Mouse (Mus musculus) bone marrow, adult 2 months (tissue): ENCODE measurements at regions not wholly inside any gene's neighbourhood (a gene's known extent, or its start where the extent isn't known, plus 50 kb on each side); places are given as distances from the start of the nearest gene placed in this dataset.

ENCODE experiments used
- CTCF ChIP-seq: fragments of 200-500 bp; IDR thresholded peaks from 2 replicates; pipeline ENCODE4 v1.5.1; 2011; ENCODE audit warnings: low read length, control low read depth; ENCODE audit not compliant: control insufficient read depth, insufficient read depth
- POLR2A ChIP-seq: fragments of 200-500 bp; IDR thresholded peaks from 2 replicates; pipeline ENCODE4 v1.6.1; 2011; ENCODE audit warnings: low read depth, mild to moderate bottlenecking, control low read depth, low read length, borderline replicate concordance; ENCODE audit not compliant: control insufficient read depth

GRCm38 (mm10) chr7:145111252-145112131 lies 96.4 kb downstream of the 1810010D01Rik start:
- TF ChIP-seq POLR2A (peak; percentile 22; the same call in 1 of the 2 replicates), CTCF (no peak)
